Mouse (Mus musculus): ENCODE data around the gene Psmg3. TPM values are rescaled to one million over a fixed set of nuclear protein-coding genes. Genes with fewer than 3 reads are reported as not detected.

Psmg3 gene
- polyA plus RNA-seq, 1 experiment: 24.4 TPM

DNA sequence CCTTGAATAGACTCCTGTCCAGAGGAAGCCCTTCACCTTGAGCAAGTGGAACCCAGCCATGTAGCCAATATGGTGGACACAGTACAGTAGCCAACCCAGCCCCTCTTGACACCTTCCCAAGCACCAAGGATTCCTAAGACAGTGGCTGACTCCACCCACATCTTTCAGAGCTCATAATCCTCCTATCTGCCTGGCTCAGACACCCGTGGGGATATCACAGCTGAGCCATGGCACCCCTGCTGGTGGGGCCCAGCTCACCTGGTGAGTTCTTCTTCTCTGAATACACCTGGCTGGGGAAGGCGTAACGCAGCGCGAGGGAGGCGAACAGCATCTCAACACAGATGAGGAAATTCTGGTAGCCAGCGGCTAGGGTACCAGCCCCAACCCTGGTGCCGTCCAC is 20.8 kb downstream of the Psmg3 start:
- no peak for TF ChIP-seq POLR2A (IDR thresholded peaks at IDR 0.05; ENCODE audit: borderline replicate concordance, extremely low read depth, low read depth, low read length)
- 94% methylated on average over 8 of the region's 8 CpGs for WGBS
- DNase-seq: no peak
- Histone ChIP-seq H3K4me3 (replicated peaks; ENCODE audit: extremely low read depth, low read depth, low read length) (no peak overlapping the region), H3K4me1 (ENCODE audit: control insufficient read depth, insufficient read depth, low read length) (peaks cover 5% of the 10 kb centered on the region; the same call in 1 of the 2 replicates)

DNA sequence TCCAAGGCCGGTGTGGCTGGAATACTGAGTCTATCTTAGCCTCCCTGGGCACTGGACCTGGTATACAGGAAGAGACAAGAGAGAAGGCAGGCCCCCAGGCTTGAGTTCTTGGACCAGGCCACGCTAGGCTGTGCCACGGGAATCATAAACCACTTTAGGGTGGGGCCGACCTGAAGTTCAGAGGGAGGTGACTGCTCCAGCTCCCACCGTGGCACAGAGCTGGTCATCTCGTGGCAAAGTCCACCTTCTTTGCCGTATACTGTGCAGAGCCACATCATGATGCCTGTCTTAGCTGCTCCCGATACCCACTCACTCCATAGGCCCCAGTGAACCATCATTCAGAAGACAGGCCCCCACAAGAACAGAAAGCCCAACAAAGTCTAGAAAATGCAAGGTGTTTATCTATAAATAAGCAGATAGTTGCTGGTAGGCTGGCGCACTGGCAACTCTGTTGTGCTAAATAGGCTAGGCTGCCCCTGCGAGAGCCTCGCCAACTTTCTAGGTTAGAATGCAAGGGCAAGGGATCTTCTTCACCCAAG is 22.0 kb downstream of the Psmg3 start:
- 81% methylated on average over 11 of the region's 11 CpGs for WGBS

DNA sequence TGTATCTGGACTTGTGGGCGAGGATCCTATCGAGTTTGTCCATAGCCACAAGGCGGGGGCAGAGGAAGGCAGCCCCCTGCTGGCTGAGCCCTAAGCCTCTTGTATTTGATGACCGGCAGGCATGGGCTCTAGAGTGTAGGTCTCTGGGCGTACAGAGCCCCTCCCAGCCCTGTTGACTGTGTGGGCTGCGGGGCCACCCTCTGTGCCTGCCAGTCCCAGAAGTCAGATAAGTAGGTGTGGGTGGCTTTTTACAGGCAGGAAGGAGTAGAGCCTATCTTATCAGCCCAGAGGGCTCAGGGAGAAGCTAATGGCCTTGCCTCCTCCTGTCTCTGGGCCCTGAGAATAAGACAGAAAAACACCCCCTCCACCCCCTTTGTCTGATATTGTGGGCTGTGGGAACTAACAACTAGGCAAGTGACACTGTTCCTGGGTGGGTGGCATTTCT is 22.6 kb downstream of the Psmg3 start:
- 12% methylated on average over 6 of the region's 6 CpGs for WGBS
- no peak for TF ChIP-seq POLR2A (IDR thresholded peaks at IDR 0.05; ENCODE audit: borderline replicate concordance, extremely low read depth, low read depth, low read length)
- TF ChIP-seq CTCF (IDR thresholded peaks at IDR 0.05; ENCODE audit: insufficient read depth, low read length): no peak
- no peak for DNase-seq
- peaks cover 5% of the 10 kb centered on the region; the same call in 1 of the 2 replicates for H3K4me1 ChIP-seq (ENCODE audit: control insufficient read depth, insufficient read depth, low read length)
- no peak overlapping the region for H3K4me3 ChIP-seq (replicated peaks; ENCODE audit: extremely low read depth, low read depth, low read length)

More for the DNA sequence above, 22.0 kb downstream of the Psmg3 start:
- no peak for TF ChIP-seq POLR2A (IDR thresholded peaks at IDR 0.05; ENCODE audit: borderline replicate concordance, extremely low read depth, low read depth, low read length)
- TF ChIP-seq CTCF (IDR thresholded peaks at IDR 0.05; ENCODE audit: insufficient read depth, low read length): no peak
- no peak for DNase-seq
- Histone ChIP-seq H3K4me1 (ENCODE audit: control insufficient read depth, insufficient read depth, low read length) (peaks cover 5% of the 10 kb centered on the region; the same call in 1 of the 2 replicates), H3K4me3 (replicated peaks; ENCODE audit: extremely low read depth, low read depth, low read length) (no peak overlapping the region)

DNA sequence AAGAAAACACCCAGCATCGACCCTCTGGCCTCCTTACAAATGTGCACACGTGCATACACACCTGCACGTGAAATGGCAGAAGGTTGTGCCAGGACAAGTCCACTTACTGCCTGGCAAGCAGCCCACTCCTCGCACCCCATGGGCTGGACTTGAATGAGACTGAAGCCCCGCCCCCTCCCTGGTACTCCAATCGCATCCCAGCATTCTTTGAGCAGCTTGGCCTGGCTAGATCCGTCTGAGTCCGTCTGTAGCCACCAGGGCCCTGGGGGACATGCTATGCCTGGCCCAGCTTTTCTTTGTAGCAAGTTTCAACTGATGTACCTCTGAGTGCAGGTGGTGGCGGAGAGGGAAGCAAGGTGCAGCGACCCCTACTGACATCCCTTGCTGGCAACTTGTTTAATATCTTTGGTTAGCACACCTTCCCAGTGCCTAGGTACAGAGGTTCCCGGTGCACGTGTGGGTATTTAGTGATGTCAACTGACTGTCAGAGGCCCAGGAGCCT is 23.0 kb downstream of the Psmg3 start:
- peak; percentile 81 for DNase-seq
- 16% methylated on average over 12 of the region's 12 CpGs for WGBS
- H3K4me1 ChIP-seq (ENCODE audit: control insufficient read depth, insufficient read depth, low read length): peaks cover 5% of the 10 kb centered on the region
- no peak overlapping the region for H3K4me3 ChIP-seq (replicated peaks; ENCODE audit: extremely low read depth, low read depth, low read length)
- TF ChIP-seq POLR2A (IDR thresholded peaks at IDR 0.05; ENCODE audit: borderline replicate concordance, extremely low read depth, low read depth, low read length): no peak
- TF ChIP-seq CTCF (IDR thresholded peaks at IDR 0.05; ENCODE audit: insufficient read depth, low read length): peak; percentile 47

DNA sequence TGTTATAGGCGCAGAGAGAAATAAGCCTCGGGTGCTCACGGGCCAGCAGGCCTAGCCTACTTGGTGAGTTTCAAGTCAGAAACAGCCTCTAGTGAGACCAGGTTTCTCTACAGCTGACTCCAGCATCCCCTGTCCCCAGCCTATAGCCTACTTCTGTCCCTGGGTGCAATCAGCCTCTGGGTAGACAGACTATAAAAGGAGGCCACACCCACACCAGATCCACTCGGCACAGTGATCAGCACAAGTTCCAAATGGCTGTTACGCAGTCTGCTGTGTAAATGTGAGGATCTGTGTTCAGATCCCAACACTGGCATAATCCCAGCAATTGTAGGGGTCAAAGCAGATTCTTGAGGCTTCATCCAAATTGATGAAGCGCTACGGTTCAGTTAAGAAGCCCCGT is 23.5 kb downstream of the Psmg3 start:
- no peak for TF ChIP-seq POLR2A (IDR thresholded peaks at IDR 0.05; ENCODE audit: borderline replicate concordance, extremely low read depth, low read depth, low read length)
- no peak for TF ChIP-seq CTCF (IDR thresholded peaks at IDR 0.05; ENCODE audit: insufficient read depth, low read length)
- no peak overlapping the region for H3K4me3 ChIP-seq (replicated peaks; ENCODE audit: extremely low read depth, low read depth, low read length)
- 71% methylated on average over 8 of the region's 8 CpGs for WGBS
- H3K4me1 ChIP-seq (ENCODE audit: control insufficient read depth, insufficient read depth, low read length): peaks cover 9% of the 10 kb centered on the region
- no peak for DNase-seq

DNA sequence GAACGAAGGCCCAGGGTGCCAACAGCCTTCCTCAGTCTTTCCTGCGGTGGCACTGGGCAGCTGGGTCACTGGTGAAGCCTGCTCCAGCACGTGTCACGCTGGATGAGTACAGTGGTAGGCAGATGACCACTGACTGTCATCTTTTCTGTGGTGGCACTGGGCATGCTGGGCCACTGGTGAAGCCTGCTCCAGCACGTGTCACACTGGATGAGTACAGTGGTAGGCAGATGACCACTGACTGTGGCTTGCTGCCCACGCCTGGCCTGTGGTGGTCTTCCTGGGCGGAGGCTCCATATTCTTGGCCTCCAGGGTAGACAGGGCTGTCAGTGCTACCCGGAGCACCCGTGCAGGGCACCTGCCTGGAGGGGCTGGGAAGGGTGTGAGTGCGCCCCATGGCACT is 24.8 kb downstream of the Psmg3 start:
- 87% methylated on average over 10 of the region's 10 CpGs for WGBS

DNA sequence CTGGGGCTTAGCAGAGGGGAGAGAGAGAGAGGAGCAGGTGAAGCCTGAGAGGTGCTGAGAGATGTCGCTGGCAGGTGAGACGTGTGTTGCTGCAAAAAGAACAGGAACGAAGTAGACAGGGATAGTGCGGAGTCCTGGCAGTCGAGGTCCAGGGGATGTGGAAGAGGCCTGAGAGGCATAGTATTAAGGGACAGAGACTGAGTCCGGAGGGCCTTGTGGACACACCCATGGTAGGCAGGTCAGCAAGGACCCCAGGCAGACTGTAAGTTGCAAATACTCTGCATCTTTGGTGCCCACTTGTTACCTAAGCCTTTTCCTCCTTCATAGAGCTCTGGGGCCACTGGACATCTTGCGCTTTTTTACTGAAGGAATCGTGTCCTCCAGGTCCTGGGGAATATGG is 25.5 kb downstream of the Psmg3 start:
- TF ChIP-seq CTCF (IDR thresholded peaks at IDR 0.05; ENCODE audit: insufficient read depth, low read length) (no peak), POLR2A (IDR thresholded peaks at IDR 0.05; ENCODE audit: borderline replicate concordance, extremely low read depth, low read depth, low read length) (no peak)
- peaks cover 25% of the 10 kb centered on the region for H3K4me1 ChIP-seq (ENCODE audit: control insufficient read depth, insufficient read depth, low read length)
- no peak for DNase-seq
- H3K4me3 ChIP-seq (replicated peaks; ENCODE audit: extremely low read depth, low read depth, low read length): no peak overlapping the region
- WGBS: 95% methylated on average over 8 of the region's 8 CpGs

More for the DNA sequence above, 24.8 kb downstream of the Psmg3 start:
- Histone ChIP-seq H3K4me1 (ENCODE audit: control insufficient read depth, insufficient read depth, low read length) (peaks cover 20% of the 10 kb centered on the region), H3K4me3 (replicated peaks; ENCODE audit: extremely low read depth, low read depth, low read length) (no peak overlapping the region)
- TF ChIP-seq CTCF (IDR thresholded peaks at IDR 0.05; ENCODE audit: insufficient read depth, low read length): no peak
- no peak for TF ChIP-seq POLR2A (IDR thresholded peaks at IDR 0.05; ENCODE audit: borderline replicate concordance, extremely low read depth, low read depth, low read length)
- no peak for DNase-seq

DNA sequence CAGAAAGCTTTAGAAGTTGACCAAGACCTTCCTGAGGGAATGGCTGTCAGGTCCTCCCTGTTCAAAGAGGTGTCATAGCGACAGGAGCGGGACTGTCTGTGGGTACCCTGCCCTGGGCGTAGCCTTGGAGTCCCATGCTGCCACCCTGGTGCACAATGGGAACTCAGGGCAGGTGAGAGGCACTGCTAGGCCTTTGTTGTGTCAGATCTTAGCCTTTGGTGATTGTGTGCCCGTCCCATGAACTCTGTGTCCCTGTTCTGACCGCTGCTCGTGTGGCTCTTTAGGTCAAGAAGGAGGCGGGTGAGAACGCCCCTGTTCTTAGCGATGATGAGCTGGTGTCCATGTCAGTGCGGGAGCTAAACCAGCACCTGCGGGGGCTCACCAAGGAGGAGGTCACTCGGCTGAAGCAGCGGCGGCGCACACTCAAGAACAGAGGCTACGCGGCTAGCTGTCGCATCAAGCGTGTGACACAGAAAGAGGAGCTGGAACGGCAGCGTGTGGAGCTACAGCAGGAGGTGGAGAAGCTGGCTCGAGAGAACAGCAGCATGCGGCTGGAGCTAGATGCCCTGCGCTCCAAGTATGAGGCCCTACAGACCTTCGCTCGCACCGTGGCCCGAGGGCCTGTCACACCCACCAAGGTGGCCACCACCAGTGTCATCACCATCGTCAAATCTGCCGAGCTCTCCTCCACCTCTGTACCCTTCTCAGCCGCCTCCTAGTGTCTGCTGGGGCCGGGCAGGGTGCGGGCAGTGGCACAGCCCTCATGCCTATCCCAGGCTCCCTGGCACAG is 26.7 kb downstream of the Psmg3 start:
- Histone ChIP-seq H3K4me1 (ENCODE audit: control insufficient read depth, insufficient read depth, low read length) (peaks cover 37% of the 10 kb centered on the region), H3K4me3 (replicated peaks; ENCODE audit: extremely low read depth, low read depth, low read length) (no peak overlapping the region)
- TF ChIP-seq CTCF (IDR thresholded peaks at IDR 0.05; ENCODE audit: insufficient read depth, low read length): no peak
- no peak for TF ChIP-seq POLR2A (IDR thresholded peaks at IDR 0.05; ENCODE audit: borderline replicate concordance, extremely low read depth, low read depth, low read length)
- 91% methylated on average over 33 of the region's 33 CpGs for WGBS
- no peak for DNase-seq

DNA sequence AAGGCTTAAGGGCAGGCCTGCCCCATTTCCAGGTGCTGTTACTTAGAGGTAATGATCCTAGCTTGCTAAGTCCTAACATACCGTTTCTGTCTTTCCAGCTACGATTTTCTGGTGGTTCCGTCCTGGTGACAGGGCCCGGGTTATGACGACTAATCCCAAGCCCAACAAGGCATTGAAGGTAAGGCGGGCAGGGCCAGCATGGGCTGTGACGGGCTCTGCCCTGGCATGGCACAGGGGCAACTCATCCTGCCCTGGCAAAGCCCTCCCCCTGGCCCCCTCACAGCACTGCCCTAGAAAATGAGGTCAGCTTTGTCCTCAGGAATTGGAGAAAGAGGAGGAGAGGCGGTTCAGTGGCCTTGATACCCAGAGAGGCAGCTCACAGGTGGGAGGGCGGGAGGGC is 27.6 kb downstream of the Psmg3 start:
- Histone ChIP-seq H3K4me3 (replicated peaks; ENCODE audit: extremely low read depth, low read depth, low read length) (no peak overlapping the region), H3K4me1 (ENCODE audit: control insufficient read depth, insufficient read depth, low read length) (peaks cover 46% of the 10 kb centered on the region)
- no peak for TF ChIP-seq CTCF (IDR thresholded peaks at IDR 0.05; ENCODE audit: insufficient read depth, low read length)
- no peak for TF ChIP-seq POLR2A (IDR thresholded peaks at IDR 0.05; ENCODE audit: borderline replicate concordance, extremely low read depth, low read depth, low read length)
- WGBS: 84% methylated on average over 9 of the region's 9 CpGs
- no peak for DNase-seq

Measured in lung, adult 2 months (tissue).